Mouse (Mus musculus): ENCODE data around the gene Wnt5b.

DNA sequence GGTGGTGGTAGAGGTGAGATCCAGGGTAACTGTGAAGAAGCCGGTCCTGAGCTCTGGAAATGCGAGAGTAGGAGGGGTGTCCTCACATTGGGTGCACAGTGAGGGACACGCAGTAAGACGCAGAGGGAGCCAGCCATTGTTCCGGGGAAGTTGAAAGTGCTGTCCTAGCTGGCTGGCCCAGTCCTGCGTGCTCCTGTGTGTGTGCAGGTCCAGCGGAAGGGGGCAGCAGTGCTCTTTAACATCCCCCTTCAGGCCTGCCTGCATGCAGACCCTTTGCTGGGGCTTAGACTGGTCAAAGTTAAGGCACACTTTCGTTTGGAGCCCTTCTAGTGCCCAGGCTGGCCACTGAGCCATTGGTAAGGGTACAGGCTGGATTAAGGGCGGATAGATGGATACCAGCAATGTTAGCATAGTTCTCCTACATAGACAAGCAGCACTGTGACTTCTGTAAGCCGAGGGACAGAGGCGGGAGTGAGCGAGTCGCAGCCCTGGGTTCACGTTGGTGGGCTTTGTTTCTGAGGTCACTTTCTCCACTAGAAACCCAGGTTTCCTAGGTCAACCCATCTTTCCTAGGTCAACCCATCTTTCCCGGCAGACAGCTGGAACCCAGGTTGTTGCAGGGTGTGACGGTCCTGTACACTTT lies 61.1 kb downstream of the Wnt5b start:
- peak; percentile 76 for TF ChIP-seq CTCF (IDR thresholded peaks at IDR 0.05; ENCODE audit: low read depth)
- no peak for TF ChIP-seq EP300 (optimal IDR thresholded peaks at IDR 0.05)
